In the genomic region with DNA sequence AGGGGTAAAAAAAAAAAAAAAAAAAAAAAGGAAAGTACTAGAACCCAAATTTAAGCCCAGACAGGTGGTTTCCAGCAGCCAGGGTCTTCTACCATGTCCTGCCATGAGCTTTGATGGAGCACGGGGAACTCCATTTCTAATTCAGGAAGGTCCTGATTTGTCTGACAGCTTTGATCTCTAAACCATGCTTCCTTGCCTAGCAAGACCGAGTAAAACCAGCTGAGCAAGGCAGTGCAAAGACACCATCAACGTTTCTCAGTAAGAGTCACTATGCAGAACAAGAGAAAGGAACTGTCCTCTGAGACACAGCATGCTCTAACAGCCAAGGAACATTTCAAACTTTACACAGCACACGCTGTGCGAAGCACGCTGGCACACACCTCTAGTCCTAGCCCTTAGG, we compare ENCODE assay signal across 23 mouse cellular contexts. TPM values are rescaled to one million over a fixed set of nuclear protein-coding genes. Genes with fewer than 3 reads are reported as not detected.
DNase-seq lines count a peak whose midpoint lies in the region; ATAC-seq and TF ChIP-seq lines count a peak whose summit lies in the region.
"Had no signal": no experiment of that assay in that cellular context is flagged by ENCODE, and none has a peak within 500 bp of the region (broad histone marks: within the 10 kb centered on the region; RNA-seq: fewer than 3 reads in every experiment).

No protein-coding gene starts in this region.

- H3K4me2 ChIP-seq in kidney, embryonic 15.5 days: no peak overlapping the region
- H3K4me2 ChIP-seq in CH12.LX (ENCODE audit: insufficient read depth, low read depth, poor library complexity, severe bottlenecking): peak overlapping the region; percentile 74
- H3K4me2 ChIP-seq in forebrain, embryonic 11.5 days (ENCODE audit: low read depth, low read length, severe bottlenecking): no peak overlapping the region
- H3K4me2 ChIP-seq: embryonic facial prominence, embryonic 15.5 days; heart, embryonic 11.5 days; heart, embryonic 15.5 days had no signal

- TF ChIP-seq EP300 in CH12.LX (IDR thresholded peaks at IDR 0.05; ENCODE audit: low read length): peak; percentile 85

- H3K79me2 ChIP-seq in C2C12 (ENCODE audit: control insufficient read depth, insufficient read depth) (peaks cover 96% of the 10 kb centered on the region), CH12.LX (replicated peaks; ENCODE audit: control insufficient read depth, extremely low read depth, insufficient read depth, poor library complexity, severe bottlenecking) (peaks cover 46% of the 10 kb centered on the region)

- H3K27me3 ChIP-seq in kidney, embryonic 15.5 days: no peaks in the 10 kb centered on the region
- H3K27me3 ChIP-seq in C2C12 (ENCODE audit: control insufficient read depth, insufficient read depth, insufficient read length) (no peaks in the 10 kb centered on the region), CH12.LX (replicated peaks) (no peaks in the 10 kb centered on the region)
- H3K27me3 ChIP-seq in splenic B cell, adult 2 months (ENCODE audit: control insufficient read depth, insufficient read depth, low read length, poor library complexity, severe bottlenecking): no peaks in the 10 kb centered on the region
- no peaks in the 10 kb centered on the region for H3K27me3 ChIP-seq in forebrain, embryonic 11.5 days (ENCODE audit: control insufficient read depth, insufficient read depth, low read length)
- no peaks in the 10 kb centered on the region for H3K27me3 ChIP-seq in embryonic facial prominence, embryonic 10.5 days (replicated peaks; ENCODE audit: low read depth, poor library complexity, severe bottlenecking)
- H3K27me3 ChIP-seq: embryonic facial prominence, embryonic 15.5 days; heart, embryonic 15.5 days had no signal

- ATAC-seq in kidney, embryonic 15.5 days (replicated peaks; ENCODE audit: low FRiP score): no peak
- ATAC-seq in forebrain, embryonic 11.5 days (replicated peaks; ENCODE audit: low FRiP score): no peak
- ATAC-seq: forebrain, postnatal 0 days; hindbrain, embryonic 16.5 days had no signal

- no peaks in the 10 kb centered on the region for H3K36me3 ChIP-seq in kidney, embryonic 15.5 days
- H3K36me3 ChIP-seq in C2C12 (ENCODE audit: control insufficient read depth, insufficient read depth) (peaks cover 3% of the 10 kb centered on the region), CH12.LX (replicated peaks in 1 of 2; ENCODE audit: control insufficient read depth in 1 of 2, insufficient read depth in 1 of 2, low read length in 1 of 2) (peaks cover 0 to 20% of the 10 kb centered on the region in 2 experiments)
- H3K36me3 ChIP-seq in splenic B cell, adult 2 months (ENCODE audit: control insufficient read depth, insufficient read depth, low read length, poor library complexity, severe bottlenecking): no peaks in the 10 kb centered on the region
- no peaks in the 10 kb centered on the region for H3K36me3 ChIP-seq in forebrain, embryonic 11.5 days (ENCODE audit: control insufficient read depth, insufficient read depth, low read length)
- H3K36me3 ChIP-seq in embryonic facial prominence, embryonic 10.5 days (replicated peaks): peaks cover 3% of the 10 kb centered on the region; the same call in 1 of the 2 replicates
- H3K36me3 ChIP-seq: embryonic facial prominence, embryonic 15.5 days; forebrain, embryonic 10.5 days; heart, embryonic 15.5 days had no signal

- H3K27ac ChIP-seq in kidney, embryonic 15.5 days: peak overlapping the region; percentile 8; the same call in 1 of the 2 replicates
- H3K27ac ChIP-seq in CH12.LX (ENCODE audit: insufficient read depth, low read depth): peak overlapping the region; percentile 94
- no peak overlapping the region for H3K27ac ChIP-seq in forebrain, embryonic 11.5 days (ENCODE audit: low read depth, low read length)
- H3K27ac ChIP-seq in embryonic facial prominence, embryonic 10.5 days (replicated peaks): no peak overlapping the region
- H3K27ac ChIP-seq: embryonic facial prominence, embryonic 15.5 days; forebrain, embryonic 10.5 days; heart, adult 2 months; heart, embryonic 15.5 days had no signal

- peak overlapping the region; percentile 0 for H3ac ChIP-seq in C2C12 (ENCODE audit: control insufficient read depth, insufficient read length, low read depth)

- WGBS in kidney, embryonic 15.5 days: 56% methylated on average over 6 of the region's 6 CpGs
- 83% methylated on average over 6 of the region's 6 CpGs for WGBS in forebrain, embryonic 11.5 days
- WGBS in embryonic facial prominence, embryonic 10.5 days: 83% methylated on average over 6 of the region's 6 CpGs

- no peak overlapping the region for H3K9ac ChIP-seq in kidney, embryonic 15.5 days
- H3K9ac ChIP-seq in CH12.LX (ENCODE audit: insufficient read depth, low read depth): peak overlapping the region; percentile 4; the same call in 1 of the 2 replicates
- H3K9ac ChIP-seq in forebrain, embryonic 11.5 days (ENCODE audit: low read length): no peak overlapping the region
- H3K9ac ChIP-seq: embryonic facial prominence, embryonic 15.5 days; forebrain, postnatal 0 days; heart, embryonic 15.5 days had no signal

- H3K9me3 ChIP-seq in kidney, embryonic 15.5 days (replicated peaks): no peaks in the 10 kb centered on the region
- H3K9me3 ChIP-seq in CH12.LX (replicated peaks; ENCODE audit: low read length): no peaks in the 10 kb centered on the region
- no peaks in the 10 kb centered on the region for H3K9me3 ChIP-seq in forebrain, embryonic 11.5 days (ENCODE audit: control insufficient read depth, low read length)
- H3K9me3 ChIP-seq in embryonic facial prominence, embryonic 10.5 days: no peaks in the 10 kb centered on the region
- H3K9me3 ChIP-seq: embryonic facial prominence, embryonic 15.5 days; forebrain, embryonic 10.5 days; heart, embryonic 15.5 days had no signal

- no peak for TF ChIP-seq CTCF in C2C12 (IDR thresholded peaks at IDR 0.05; ENCODE audit: control insufficient read depth, insufficient read depth, insufficient read length)
- TF ChIP-seq CTCF in CH12.LX (conservative IDR thresholded peaks at IDR 0.05 in 1 of 2, IDR thresholded peaks at IDR 0.05 in 1 of 2; ENCODE audit: low read depth in 2 of 2, low read length in 2 of 2): no peak

- peaks cover 59% of the 10 kb centered on the region for H3K4me1 ChIP-seq in kidney, embryonic 15.5 days
- peaks cover 63 to 96% of the 10 kb centered on the region in 2 experiments for H3K4me1 ChIP-seq in CH12.LX (ENCODE audit: control insufficient read depth in 1 of 2, insufficient read depth in 2 of 2)
- H3K4me1 ChIP-seq in forebrain, embryonic 11.5 days (replicated peaks; ENCODE audit: control insufficient read depth, insufficient read depth, low read length): no peaks in the 10 kb centered on the region
- peaks cover 48% of the 10 kb centered on the region for H3K4me1 ChIP-seq in embryonic facial prominence, embryonic 10.5 days

- no peak for DNase-seq in kidney, adult 8-10 months
- peak; percentile 69 for DNase-seq in CH12.LX (ENCODE audit: extremely low read depth)
- peak; percentile 59 for DNase-seq in splenic B cell, adult 2 months (ENCODE audit: low read depth, low spot score)
- DNase-seq in forebrain, embryonic 11.5 days (ENCODE audit: low spot score): no peak
- no peak for DNase-seq in embryonic facial prominence, embryonic 10.5 days (ENCODE audit: low spot score)
- DNase-seq: adrenal gland, adult 8-10 months; adrenal gland, postnatal 36 days; cerebellum, adult 2 months; cerebellum, postnatal 10 days; forebrain, postnatal 0 days; gastrocnemius, postnatal 25 days; heart, postnatal 36 days; kidney, adult 11 months had no signal

- peaks cover 79% of the 10 kb centered on the region for H3K79me3 ChIP-seq in C2C12 (ENCODE audit: low read depth)

- no peak overlapping the region for H3K4me3 ChIP-seq in kidney, embryonic 15.5 days (replicated peaks)
- H3K4me3 ChIP-seq in C2C12 (ENCODE audit: insufficient read depth, poor library complexity, severe bottlenecking) (no peak overlapping the region), CH12.LX (replicated peaks in 1 of 3; ENCODE audit: low read depth in 2 of 3, low read length in 2 of 3, poor library complexity in 1 of 3) (no peak overlapping the region)
- no peak overlapping the region for H3K4me3 ChIP-seq in forebrain, embryonic 11.5 days (ENCODE audit: low read depth, low read length)
- H3K4me3 ChIP-seq in embryonic facial prominence, embryonic 10.5 days: no peak overlapping the region
- H3K4me3 ChIP-seq: embryonic facial prominence, embryonic 15.5 days; erythroblast, embryonic 14.5 days; forebrain, embryonic 10.5 days; heart, adult 2 months; heart, embryonic 15.5 days had no signal

- dilution Hi-C loops in CH12.LX (cut with MboI; ENCODE audit: extremely low pct_ligation_motif_present, extremely low pct_unique_long_range_greater_than_20kb, low sequenced_read_pairs): no loop called here

- in situ Hi-C loops in CH12.LX (cut with MboI; ENCODE audit: low pct_ligation_motif_present, low pct_unique_long_range_greater_than_20kb, low sequenced_read_pairs): no loop called here

- no peak for TF ChIP-seq RAD21 in CH12.LX (IDR thresholded peaks at IDR 0.05; ENCODE audit: low read depth, low read length)

- TF ChIP-seq POLR2A in CH12.LX (IDR thresholded peaks at IDR 0.05; ENCODE audit: low read depth, low read length): no peak

RNA-seq across cellular contexts. Expression of a gene that starts 18.7 kb away (rescaled TPM):
- polyA plus RNA-seq in kidney, embryonic 15.5 days (2015; fragmentation: Nextera tagmentation; extraction: Ambion mirVana): 31.7 and 32.4 TPM in 2 replicates
- polyA plus RNA-seq in C2C12 (2012; fragmentation: generic; extraction: Trizol) (76.6 TPM), CH12.LX (2012; ENCODE audit: insufficient read length, low read depth) (49.3 and 50.6 TPM in 2 replicates)
- total RNA-seq in CH12.LX (2012; rRNA removed) (28.6 and 28.8 TPM in 2 replicates), CH12.LX (2014; rRNA removed) (23.5 and 24.2 TPM in 2 replicates)
- 14.3 and 17.0 TPM in 2 replicates for polyA plus RNA-seq in forebrain, embryonic 11.5 days (2014; fragmentation: Nextera tagmentation; extraction: Ambion mirVana)
- polyA plus RNA-seq in embryonic facial prominence, embryonic 10.5 days (2016; fragmentation: Nextera tagmentation; extraction: Ambion mirVana): 24.4 and 25.6 TPM in 2 replicates

RNA-seq across cellular contexts. Expression of a gene that starts 41.1 kb away (rescaled TPM):
- polyA plus RNA-seq in kidney, embryonic 15.5 days (2015; fragmentation: Nextera tagmentation; extraction: Ambion mirVana): 502 and 516 TPM in 2 replicates
- polyA plus RNA-seq in C2C12 (2012; fragmentation: generic; extraction: Trizol) (372 TPM), CH12.LX (2012; ENCODE audit: insufficient read length, low read depth) (313 and 329 TPM in 2 replicates)
- total RNA-seq in CH12.LX (2012; rRNA removed) (223 and 268 TPM in 2 replicates), CH12.LX (2014; rRNA removed) (260 and 269 TPM in 2 replicates)
- 229 and 267 TPM in 2 replicates for polyA plus RNA-seq in forebrain, embryonic 11.5 days (2014; fragmentation: Nextera tagmentation; extraction: Ambion mirVana)
- 262 and 273 TPM in 2 replicates for polyA plus RNA-seq in embryonic facial prominence, embryonic 10.5 days (2016; fragmentation: Nextera tagmentation; extraction: Ambion mirVana)

RNA-seq across cellular contexts. Expression of a gene that starts 55.9 kb away (rescaled TPM):
- polyA plus RNA-seq in kidney, embryonic 15.5 days (2015; fragmentation: Nextera tagmentation; extraction: Ambion mirVana): 0.21 and 0.43 TPM in 2 replicates
- polyA plus RNA-seq in C2C12 (2012; fragmentation: generic; extraction: Trizol): not detected
- 0.04 TPM in 1 of 2 replicates, not detected in the other for total RNA-seq in CH12.LX (2012; rRNA removed)
- total RNA-seq in CH12.LX (2014; rRNA removed): not detected in 2 replicates
- polyA plus RNA-seq in CH12.LX (2012; ENCODE audit: insufficient read length, low read depth): 0.11 TPM in 1 of 2 replicates, not detected in the other
- polyA plus RNA-seq in forebrain, embryonic 11.5 days (2014; fragmentation: Nextera tagmentation; extraction: Ambion mirVana): 0.15 and 0.36 TPM in 2 replicates
- polyA plus RNA-seq in embryonic facial prominence, embryonic 10.5 days (2016; fragmentation: Nextera tagmentation; extraction: Ambion mirVana): 0.30 TPM in 1 of 2 replicates, not detected in the other
- total RNA-seq: gastrocnemius, adult 18-20 months; gastrocnemius, postnatal 25 days; heart, adult 2 months; heart, postnatal 36 days had no signal
- polyA plus RNA-seq: erythroblast, embryonic 14.5 days; heart, adult 2 months had no signal

RNA-seq across cellular contexts. Expression of a gene that starts 56.7 kb away (rescaled TPM):
- 56.4 and 66.5 TPM in 2 replicates for polyA plus RNA-seq in kidney, embryonic 15.5 days (2015; fragmentation: Nextera tagmentation; extraction: Ambion mirVana)
- 24.7 TPM for polyA plus RNA-seq in C2C12 (2012; fragmentation: generic; extraction: Trizol)
- 18.8 and 27.9 TPM in 2 replicates for total RNA-seq in CH12.LX (2012; rRNA removed)
- 11.7 and 14.3 TPM in 2 replicates for total RNA-seq in CH12.LX (2014; rRNA removed)
- polyA plus RNA-seq in CH12.LX (2012; ENCODE audit: insufficient read length, low read depth): 31.6 and 31.8 TPM in 2 replicates
- polyA plus RNA-seq in forebrain, embryonic 11.5 days (2014; fragmentation: Nextera tagmentation; extraction: Ambion mirVana): 62.4 and 69.0 TPM in 2 replicates
- 72.3 and 76.1 TPM in 2 replicates for polyA plus RNA-seq in embryonic facial prominence, embryonic 10.5 days (2016; fragmentation: Nextera tagmentation; extraction: Ambion mirVana)

Comparison
In these comparisons a context has a peak if more than half of its experiments do, and no peak if none do; other contexts are left out.
1. H3K27ac ChIP-seq: peak in kidney, embryonic 15.5 days (single experiment) and CH12.LX (single experiment); none in forebrain, embryonic 11.5 days (single experiment) and embryonic facial prominence, embryonic 10.5 days (single experiment).
2. DNase-seq: peak in CH12.LX (single experiment) and splenic B cell, adult 2 months (single experiment); none in kidney, adult 8-10 months (0 of 2), forebrain, embryonic 11.5 days (single experiment) and embryonic facial prominence, embryonic 10.5 days (single experiment).